Mouse (Mus musculus): ENCODE measurements at regions not wholly inside any gene's neighbourhood (a gene's known extent, or its start where the extent isn't known, plus 50 kb on each side); places are given as distances from the start of the nearest gene placed in this dataset.

DNA sequence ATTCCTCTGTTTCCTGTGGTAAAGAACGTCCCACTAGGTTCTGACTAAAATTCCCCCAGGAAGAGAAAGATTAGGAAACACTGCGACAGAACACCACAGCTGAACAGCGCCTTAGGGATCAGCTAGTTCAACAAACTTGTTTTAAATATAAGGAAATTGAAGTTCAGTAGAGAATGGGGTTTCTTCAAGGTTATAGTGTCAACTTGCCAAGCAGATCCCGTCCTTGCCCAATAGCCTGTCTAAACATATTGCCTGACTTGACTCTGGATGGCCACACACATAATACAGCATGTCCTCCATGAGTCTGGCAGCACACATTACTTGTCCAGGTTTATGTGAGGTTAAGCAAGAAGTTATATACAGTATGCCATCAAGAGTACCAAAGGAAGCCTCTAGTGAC, 135.4 kb upstream of the Bcl6 start:
- TF ChIP-seq POLR2A (IDR thresholded peaks at IDR 0.05; ENCODE audit: low read depth, low read length) (no peak), CTCF (IDR thresholded peaks at IDR 0.05; ENCODE audit: extremely low read depth, insufficient read depth, insufficient read length, insufficient replicate concordance) (no peak)

Data from spleen, adult 2 months (tissue).